Mouse (Mus musculus) liver, embryonic 11.5 days (tissue): ENCODE results near the gene Zgpat. TPM values are rescaled to one million over a fixed set of nuclear protein-coding genes. Genes with fewer than 3 reads are reported as not detected.

Source experiments
- ATAC-seq: fragments of 200-750 bp; cut with Nextera tagmentation; replicated peaks from 2 replicates; pipeline ENCODE4 v1.8.0; 2017; ENCODE audit warnings: moderate number of reproducible peaks, mild to moderate bottlenecking, moderate TSS enrichment, moderate library complexity; ENCODE audit not compliant: low FRiP score
- DNase-seq: peaks from one replicate; pipeline ENCODE4 v3.0.0-alpha.2; 2017; ENCODE audit warnings: low spot score
- H3K27ac ChIP-seq: fragments of 300-500 bp; sonication (generic); 2 replicates; pipeline ENCODE4 v1.5.1; 2014; ENCODE audit warnings: mild to moderate bottlenecking, low read depth, low read length, control low read depth
- H3K27me3 ChIP-seq: fragments of 300-500 bp; sonication (generic); replicated peaks from 2 replicates; pipeline ENCODE4 v1.6.1; 2014; ENCODE audit warnings: low read length, mixed read lengths; ENCODE audit not compliant: control insufficient read depth, insufficient read depth
- H3K36me3 ChIP-seq: fragments of 300-500 bp; sonication (generic); 2 replicates; pipeline ENCODE4 v1.6.1; 2014; ENCODE audit warnings: mild to moderate bottlenecking, low read length, moderate library complexity, mixed read lengths; ENCODE audit not compliant: control insufficient read depth, insufficient read depth
- H3K4me1 ChIP-seq: fragments of 300-500 bp; sonication (generic); replicated peaks from 2 replicates; pipeline ENCODE4 v1.6.1; 2014; ENCODE audit warnings: low read length, mixed read lengths; ENCODE audit not compliant: control insufficient read depth, insufficient read depth
- H3K4me2 ChIP-seq: fragments of 300-500 bp; sonication (generic); 2 replicates; pipeline ENCODE4 v1.6.1; 2014; ENCODE audit warnings: mild to moderate bottlenecking, control low read depth, moderate library complexity
- H3K4me3 ChIP-seq: fragments of 300-500 bp; sonication (generic); 2 replicates; pipeline ENCODE4 v1.5.1; 2014; ENCODE audit warnings: low read depth, low read length, control low read depth
- H3K9ac ChIP-seq: fragments of 300-500 bp; sonication (generic); 2 replicates; pipeline ENCODE4 v1.6.1; 2014; ENCODE audit warnings: low read depth, low read length, control low read depth
- H3K9me3 ChIP-seq: fragments of 300-500 bp; sonication (generic); 2 replicates; pipeline ENCODE4 v1.6.1; 2016; ENCODE audit warnings: low read length, inconsistent platforms, mixed read lengths; ENCODE audit not compliant: control insufficient read depth
- WGBS: fragments of 180-500 bp; shearing (Covaris S2); extraction: QIAGEN DNeasy Blood & Tissue Kit; methylation state at CpG from one replicate; pipeline ENCODE4 v1.1.7; 2014; 5-methylcytosine and 5-hydroxymethylcytosine counted together
- polyA plus RNA-seq: library from polyadenylated mRNA; unstranded; fragments of >200 nt; fragmentation: Nextera tagmentation; extraction: Ambion mirVana; gene quantifications from 2 replicates; pipeline ENCODE4 v1.2.1, GENCODE M21; 2014

Zgpat gene
- 29.5 and 35.1 TPM in 2 replicates for polyA plus RNA-seq

- Histone ChIP-seq H3K27ac (peak within 1 kb of the TSS; percentile 91), H3K4me1 (peaks cover 25% of the 10 kb centered on the region), H3K4me2 (peak within 1 kb of the TSS; percentile 98), H3K9me3 (no peaks in the 10 kb centered on the region; the same call in 1 of the 2 replicates), H3K4me3 (peak within 1 kb of the TSS; percentile 79), H3K27me3 (no peaks in the 10 kb centered on the region), H3K36me3 (peaks cover 18% of the 10 kb centered on the region), H3K9ac (peak within 1 kb of the TSS; percentile 77)
- WGBS: 0% methylated on average over 71 of the region's 71 CpGs
- DNase-seq (peak; percentile 94), ATAC-seq (peak; percentile 91)
Observed at GRCm38 (mm10) chr2:181364860-181365596, at the start of gene Zgpat, which contains the start of gene Arfrp1. Zgpat (plus strand) TSS chr2:181364928. Arfrp1 (minus strand) TSS chr2:181365404.

GRCm38 (mm10) chr2:181319248-181320102 is 45.3 kb upstream of the Zgpat start, which contains the start of gene Rtel1:
Rtel1 (plus strand) TSS chr2:181319739.
- ATAC-seq: peak; percentile 94
- Histone ChIP-seq H3K27me3 (peaks cover 18% of the 10 kb centered on the region), H3K36me3 (peaks cover 14% of the 10 kb centered on the region), H3K9me3 (no peaks in the 10 kb centered on the region), H3K4me3 (peak within 1 kb of the TSS; percentile 65), H3K27ac (peak within 1 kb of the TSS; percentile 80), H3K4me1 (peaks cover 9% of the 10 kb centered on the region), H3K4me2 (peak within 1 kb of the TSS; percentile 90), H3K9ac (peak within 1 kb of the TSS; percentile 77)
- WGBS: 6% methylated on average over 40 of the region's 40 CpGs
- DNase-seq: peak; percentile 88

- no peaks in the 10 kb centered on the region for H3K9me3 ChIP-seq
- 10% methylated on average over 7 of the region's 7 CpGs for WGBS
- peak overlapping the region; percentile 77 for H3K9ac ChIP-seq
- H3K4me2 ChIP-seq: peak overlapping the region; percentile 90
- H3K4me1 ChIP-seq: peaks cover 9% of the 10 kb centered on the region
- ATAC-seq: peak; percentile 12; the same call in 1 of the 2 replicates
- H3K36me3 ChIP-seq: peaks cover 18% of the 10 kb centered on the region
- peak overlapping the region; percentile 65 for H3K4me3 ChIP-seq
- no peak for DNase-seq
- H3K27ac ChIP-seq: peak overlapping the region; percentile 80; the same call in 1 of the 2 replicates
- H3K27me3 ChIP-seq: peaks cover 12% of the 10 kb centered on the region
Observed at GRCm38 (mm10) chr2:181320103-181320499, 44.6 kb upstream of the Zgpat start.

- no peak for DNase-seq
- no peak for ATAC-seq
- WGBS: 85% methylated on average over 5 of the region's 5 CpGs
- Histone ChIP-seq H3K36me3 (peaks cover 22% of the 10 kb centered on the region), H3K4me2 (no peak overlapping the region), H3K27ac (no peak overlapping the region), H3K4me3 (no peak overlapping the region), H3K27me3 (no peaks in the 10 kb centered on the region), H3K9me3 (no peaks in the 10 kb centered on the region), H3K4me1 (peaks cover 9% of the 10 kb centered on the region), H3K9ac (no peak overlapping the region)
Observed at GRCm38 (mm10) chr2:181322136-181322535, 42.6 kb upstream of the Zgpat start.

GRCm38 (mm10) chr2:181326098-181326497 is 38.6 kb upstream of the Zgpat start:
- no peak overlapping the region for H3K4me3 ChIP-seq
- H3K27me3 ChIP-seq: no peaks in the 10 kb centered on the region
- H3K36me3 ChIP-seq: peaks cover 37% of the 10 kb centered on the region
- no peak overlapping the region for H3K9ac ChIP-seq
- DNase-seq (no peak), ATAC-seq (no peak)
- no peak overlapping the region for H3K27ac ChIP-seq
- no peaks in the 10 kb centered on the region for H3K4me1 ChIP-seq
- WGBS: 87% methylated on average over 2 of the region's 2 CpGs
- no peak overlapping the region for H3K4me2 ChIP-seq
- H3K9me3 ChIP-seq: no peaks in the 10 kb centered on the region

- Histone ChIP-seq H3K4me3 (no peak overlapping the region), H3K27ac (no peak overlapping the region), H3K27me3 (no peaks in the 10 kb centered on the region), H3K9me3 (no peaks in the 10 kb centered on the region), H3K4me1 (no peaks in the 10 kb centered on the region), H3K36me3 (peaks cover 36% of the 10 kb centered on the region), H3K4me2 (no peak overlapping the region), H3K9ac (no peak overlapping the region)
- no peak for ATAC-seq
- DNase-seq: no peak
Observed at GRCm38 (mm10) chr2:181332542-181332941, 32.2 kb upstream of the Zgpat start.

GRCm38 (mm10) chr2:181334023-181334422 is 30.7 kb upstream of the Zgpat start:
- H3K9ac ChIP-seq: no peak overlapping the region
- WGBS: 60% methylated on average over 3 of the region's 3 CpGs
- H3K4me2 ChIP-seq: no peak overlapping the region
- H3K27me3 ChIP-seq: no peaks in the 10 kb centered on the region
- ATAC-seq (peak; percentile 73), DNase-seq (no peak)
- no peak overlapping the region for H3K27ac ChIP-seq
- no peaks in the 10 kb centered on the region for H3K9me3 ChIP-seq
- no peak overlapping the region for H3K4me3 ChIP-seq
- no peaks in the 10 kb centered on the region for H3K4me1 ChIP-seq
- H3K36me3 ChIP-seq: peaks cover 38% of the 10 kb centered on the region

- Histone ChIP-seq H3K27me3 (no peaks in the 10 kb centered on the region), H3K9ac (no peak overlapping the region), H3K4me2 (no peak overlapping the region), H3K4me1 (no peaks in the 10 kb centered on the region), H3K36me3 (peaks cover 37% of the 10 kb centered on the region), H3K27ac (no peak overlapping the region), H3K4me3 (no peak overlapping the region), H3K9me3 (no peaks in the 10 kb centered on the region)
- whole genome bisulfite sequencing: 78% methylated on average over 4 of the region's 4 CpGs
- ATAC-seq (no peak), DNase-seq (no peak)
Observed at GRCm38 (mm10) chr2:181340426-181340825, 24.3 kb upstream of the Zgpat start.
